Mouse (Mus musculus): ENCODE measurements around the gene Maml3. TPM values are rescaled to one million over a fixed set of nuclear protein-coding genes. Genes with fewer than 3 reads are reported as not detected.
A peak's percentile ranks its signal among the peaks of the same experiment; 100 is the strongest.

Maml3 gene
- polyA plus RNA-seq, 1 experiment from 2014 or later, result 5.4 TPM

- 90% methylated on average over 3 of the region's 3 CpGs for WGBS
- ATAC-seq (ENCODE audit: insufficient number of reproducible peaks, insufficient read depth, low FRiP score, low TSS enrichment, low read depth), result no peak
- H3K4me1 ChIP-seq (replicated peaks), result peaks cover 23% of the 10 kb centered on the region
- H3K4me3 ChIP-seq (replicated peaks), result no peak overlapping the region
- H3K4me2 ChIP-seq, result no peak overlapping the region
- peaks cover 68% of the 10 kb centered on the region for H3K27me3 ChIP-seq
- H3K27ac ChIP-seq, result no peak overlapping the region
- no peaks in the 10 kb centered on the region for H3K36me3 ChIP-seq
- H3K9ac ChIP-seq (replicated peaks), result no peak overlapping the region
- no peaks in the 10 kb centered on the region for H3K9me3 ChIP-seq
Measured at GRCm38 (mm10) chr3:51733685-51734084, 371.2 kb downstream of the Maml3 start.

GRCm38 (mm10) chr3:51731949-51732636, 372.8 kb downstream of the Maml3 start:
- 93% methylated on average over 16 of the region's 16 CpGs for WGBS
- Histone ChIP-seq H3K4me2 (no peak overlapping the region), H3K4me3 (replicated peaks) (no peak overlapping the region), H3K4me1 (replicated peaks) (peaks cover 25% of the 10 kb centered on the region), H3K36me3 (no peaks in the 10 kb centered on the region), H3K9ac (replicated peaks) (no peak overlapping the region), H3K27ac (no peak overlapping the region), H3K9me3 (no peaks in the 10 kb centered on the region), H3K27me3 (peaks cover 55% of the 10 kb centered on the region)
- no peak for ATAC-seq (ENCODE audit: insufficient number of reproducible peaks, insufficient read depth, low FRiP score, low TSS enrichment, low read depth)

- WGBS, result 88% methylated on average over 7 of the region's 7 CpGs
- Histone ChIP-seq H3K4me2 (no peak overlapping the region), H3K27ac (no peak overlapping the region), H3K9ac (replicated peaks) (no peak overlapping the region), H3K27me3 (peaks cover 41% of the 10 kb centered on the region), H3K4me1 (replicated peaks) (peaks cover 25% of the 10 kb centered on the region), H3K9me3 (no peaks in the 10 kb centered on the region), H3K4me3 (replicated peaks) (no peak overlapping the region), H3K36me3 (no peaks in the 10 kb centered on the region)
- ATAC-seq (ENCODE audit: insufficient number of reproducible peaks, insufficient read depth, low FRiP score, low TSS enrichment, low read depth), result no peak
Measured at GRCm38 (mm10) chr3:51730662-51731061, 374.2 kb downstream of the Maml3 start.

GRCm38 (mm10) chr3:51729109-51729918, 375.6 kb downstream of the Maml3 start:
- H3K27ac ChIP-seq, result no peak overlapping the region

GRCm38 (mm10) chr3:51728456-51728855, 376.4 kb downstream of the Maml3 start:
- Histone ChIP-seq H3K27ac (peak overlapping the region; percentile 62; the same call in 1 of the 2 replicates), H3K4me3 (replicated peaks) (no peak overlapping the region), H3K36me3 (no peaks in the 10 kb centered on the region), H3K4me1 (replicated peaks) (peaks cover 28% of the 10 kb centered on the region), H3K27me3 (peaks cover 24% of the 10 kb centered on the region), H3K9me3 (no peaks in the 10 kb centered on the region), H3K9ac (replicated peaks) (no peak overlapping the region), H3K4me2 (no peak overlapping the region; the same call in 1 of the 2 replicates)
- no peak for ATAC-seq (ENCODE audit: insufficient number of reproducible peaks, insufficient read depth, low FRiP score, low TSS enrichment, low read depth)
- 86% methylated on average over 12 of the region's 12 CpGs for WGBS

More at GRCm38 (mm10) chr3:51729109-51729918, 375.6 kb downstream of the Maml3 start:
- Histone ChIP-seq H3K9ac (replicated peaks) (no peak overlapping the region), H3K9me3 (no peaks in the 10 kb centered on the region), H3K4me3 (replicated peaks) (no peak overlapping the region), H3K4me1 (replicated peaks) (peaks cover 27% of the 10 kb centered on the region), H3K4me2 (no peak overlapping the region), H3K36me3 (no peaks in the 10 kb centered on the region), H3K27me3 (peaks cover 32% of the 10 kb centered on the region)
- 67% methylated on average over 14 of the region's 14 CpGs for WGBS
- 0 out of 2 replicates have a peak, but pooled peaks have one; percentile 56 for ATAC-seq (ENCODE audit: insufficient number of reproducible peaks, insufficient read depth, low FRiP score, low TSS enrichment, low read depth)

GRCm38 (mm10) chr3:51727968-51728367, 376.9 kb downstream of the Maml3 start:
- no peak for ATAC-seq (ENCODE audit: insufficient number of reproducible peaks, insufficient read depth, low FRiP score, low TSS enrichment, low read depth)
- WGBS, result 26% methylated on average over 8 of the region's 8 CpGs
- no peak overlapping the region; the same call in 1 of the 2 replicates for H3K4me2 ChIP-seq
- H3K9me3 ChIP-seq, result no peaks in the 10 kb centered on the region
- no peak overlapping the region for H3K9ac ChIP-seq (replicated peaks)
- H3K4me1 ChIP-seq (replicated peaks), result peaks cover 26% of the 10 kb centered on the region
- no peak overlapping the region for H3K4me3 ChIP-seq (replicated peaks)
- no peaks in the 10 kb centered on the region for H3K36me3 ChIP-seq
- H3K27ac ChIP-seq, result peak overlapping the region; percentile 62; the same call in 1 of the 2 replicates
- H3K27me3 ChIP-seq, result peaks cover 21% of the 10 kb centered on the region; the same call in 1 of the 2 replicates

- Histone ChIP-seq H3K4me3 (replicated peaks) (no peak overlapping the region), H3K27ac (peak overlapping the region; percentile 62; the same call in 1 of the 2 replicates), H3K9ac (replicated peaks) (no peak overlapping the region), H3K4me1 (replicated peaks) (peaks cover 25% of the 10 kb centered on the region), H3K27me3 (peaks cover 16% of the 10 kb centered on the region; the same call in 1 of the 2 replicates), H3K4me2 (no peak overlapping the region), H3K36me3 (no peaks in the 10 kb centered on the region), H3K9me3 (no peaks in the 10 kb centered on the region)
- 40% methylated on average over 3 of the region's 3 CpGs for WGBS
- ATAC-seq (ENCODE audit: insufficient number of reproducible peaks, insufficient read depth, low FRiP score, low TSS enrichment, low read depth), result no peak
Measured at GRCm38 (mm10) chr3:51727487-51727886, 377.4 kb downstream of the Maml3 start.

- Histone ChIP-seq H3K27ac (no peak overlapping the region), H3K9me3 (no peaks in the 10 kb centered on the region)
- 89% methylated on average over 6 of the region's 6 CpGs for WGBS
Measured at GRCm38 (mm10) chr3:51726257-51726656, 378.6 kb downstream of the Maml3 start.

GRCm38 (mm10) chr3:51719982-51720381, 384.9 kb downstream of the Maml3 start:
- 75% methylated on average over 1 of the region's 1 CpGs for WGBS
- H3K27ac ChIP-seq, result no peak overlapping the region
- no peak overlapping the region for H3K9ac ChIP-seq (replicated peaks)
- peaks cover 14% of the 10 kb centered on the region for H3K4me1 ChIP-seq (replicated peaks)
- ATAC-seq (ENCODE audit: insufficient number of reproducible peaks, insufficient read depth, low FRiP score, low TSS enrichment, low read depth), result no peak
- no peak overlapping the region for H3K4me3 ChIP-seq (replicated peaks)
- 0 out of 2 replicates have a peak, but pooled peaks cover 4% of the 10 kb centered on the region for H3K27me3 ChIP-seq
- no peaks in the 10 kb centered on the region for H3K9me3 ChIP-seq
- no peak overlapping the region for H3K4me2 ChIP-seq
- H3K36me3 ChIP-seq, result no peaks in the 10 kb centered on the region

More at GRCm38 (mm10) chr3:51726257-51726656, 378.6 kb downstream of the Maml3 start:
- H3K4me2 ChIP-seq, result no peak overlapping the region
- H3K4me1 ChIP-seq (replicated peaks), result peaks cover 25% of the 10 kb centered on the region
- H3K27me3 ChIP-seq, result 0 out of 2 replicates have a peak, but pooled peaks cover 4% of the 10 kb centered on the region
- H3K9ac ChIP-seq (replicated peaks), result no peak overlapping the region
- H3K36me3 ChIP-seq, result no peaks in the 10 kb centered on the region
- ATAC-seq (ENCODE audit: insufficient number of reproducible peaks, insufficient read depth, low FRiP score, low TSS enrichment, low read depth), result no peak
- H3K4me3 ChIP-seq (replicated peaks), result no peak overlapping the region

GRCm38 (mm10) chr3:51719373-51719772, 385.5 kb downstream of the Maml3 start:
- 82% methylated on average over 3 of the region's 3 CpGs for WGBS
- Histone ChIP-seq H3K4me2 (no peak overlapping the region), H3K4me1 (replicated peaks) (peaks cover 18% of the 10 kb centered on the region), H3K36me3 (no peaks in the 10 kb centered on the region), H3K27me3 (0 out of 2 replicates have a peak, but pooled peaks cover under 1% of the 10 kb centered on the region), H3K4me3 (replicated peaks) (no peak overlapping the region), H3K9me3 (no peaks in the 10 kb centered on the region), H3K9ac (replicated peaks) (no peak overlapping the region), H3K27ac (no peak overlapping the region)
- no peak for ATAC-seq (ENCODE audit: insufficient number of reproducible peaks, insufficient read depth, low FRiP score, low TSS enrichment, low read depth)

GRCm38 (mm10) chr3:51717909-51718308, 387.0 kb downstream of the Maml3 start:
- ATAC-seq (ENCODE audit: insufficient number of reproducible peaks, insufficient read depth, low FRiP score, low TSS enrichment, low read depth), result no peak
- WGBS, result 64% methylated on average over 4 of the region's 4 CpGs
- no peak overlapping the region for H3K4me3 ChIP-seq (replicated peaks)
- no peak overlapping the region for H3K9ac ChIP-seq (replicated peaks)
- no peak overlapping the region for H3K27ac ChIP-seq
- no peaks in the 10 kb centered on the region for H3K36me3 ChIP-seq
- no peaks in the 10 kb centered on the region for H3K27me3 ChIP-seq
- H3K4me1 ChIP-seq (replicated peaks), result peaks cover 28% of the 10 kb centered on the region
- H3K4me2 ChIP-seq, result no peak overlapping the region
- no peaks in the 10 kb centered on the region for H3K9me3 ChIP-seq

Measured in limb, embryonic 12.5 days (tissue).